Mouse (Mus musculus) heart, embryonic 15.5 days (tissue): Measurements from ENCODE around the gene Kti12. TPM values are rescaled to one million over a fixed set of nuclear protein-coding genes. Genes with fewer than 3 reads are reported as not detected.

ENCODE experiments used
- ATAC-seq: fragments of 200-750 bp; cut with Nextera tagmentation; replicated peaks from 2 replicates; pipeline ENCODE4 v1.8.0; 2017; ENCODE audit warnings: low read depth, moderate TSS enrichment; ENCODE audit not compliant: insufficient number of reproducible peaks, insufficient read depth, low FRiP score
- H3K27ac ChIP-seq: fragments of 300-500 bp; sonication (generic); 2 replicates; pipeline ENCODE4 v1.5.1; 2015; ENCODE audit warnings: mild to moderate bottlenecking, inconsistent platforms
- H3K27me3 ChIP-seq: fragments of 300-500 bp; sonication (generic); 2 replicates; pipeline ENCODE4 v1.6.1; 2015; ENCODE audit warnings: inconsistent platforms
- H3K36me3 ChIP-seq: fragments of 300-500 bp; sonication (generic); 2 replicates; pipeline ENCODE4 v1.6.1; 2015; ENCODE audit warnings: mild to moderate bottlenecking, inconsistent platforms
- H3K4me1 ChIP-seq: fragments of 300-500 bp; sonication (generic); replicated peaks from 2 replicates; pipeline ENCODE4 v1.6.1; 2015; ENCODE audit warnings: inconsistent platforms
- H3K4me2 ChIP-seq: fragments of 300-500 bp; sonication (generic); 2 replicates; pipeline ENCODE4 v1.6.1; 2015; ENCODE audit warnings: inconsistent platforms, mild to moderate bottlenecking, moderate library complexity
- H3K4me3 ChIP-seq: fragments of 300-500 bp; sonication (generic); 2 replicates; pipeline ENCODE4 v1.5.1; 2015; ENCODE audit warnings: mild to moderate bottlenecking, inconsistent platforms
- H3K9ac ChIP-seq: fragments of 300-500 bp; sonication (generic); 2 replicates; pipeline ENCODE4 v1.6.1; 2015; ENCODE audit warnings: mild to moderate bottlenecking, inconsistent platforms
- H3K9me3 ChIP-seq: fragments of 300-500 bp; sonication (generic); replicated peaks from 2 replicates; pipeline ENCODE4 v1.6.1; 2016; ENCODE audit warnings: inconsistent platforms
- WGBS: fragments of 180-500 bp; shearing (Covaris S2); methylation state at CpG from one replicate; pipeline ENCODE4 v1.1.7; 2015; ENCODE audit warnings: mixed read lengths; 5-methylcytosine and 5-hydroxymethylcytosine counted together
- polyA plus RNA-seq: library from polyadenylated mRNA; unstranded; fragments of >200 nt; fragmentation: Nextera tagmentation; extraction: Ambion mirVana; gene quantifications from 2 replicates; pipeline ENCODE4 v1.2.1, GENCODE M21; 2015

Kti12 gene
- polyA plus RNA-seq = 21.3 and 28.2 TPM in 2 replicates

GRCm38 (mm10) chr4:108847715-108848504 is at the start of gene Kti12:
TSS of gene Kti12 (plus strand) at chr4:108847785.
- under 1% methylated on average over 77 of the region's 77 CpGs for WGBS
- Histone ChIP-seq H3K4me3 (peak within 1 kb of the TSS; percentile 88), H3K9ac (peak within 1 kb of the TSS; percentile 82), H3K27ac (peak within 1 kb of the TSS; percentile 88), H3K9me3 (no peaks in the 10 kb centered on the region), H3K27me3 (no peaks in the 10 kb centered on the region), H3K4me2 (peak within 1 kb of the TSS; percentile 93), H3K4me1 (peaks cover 18% of the 10 kb centered on the region), H3K36me3 (0 out of 2 replicates have a peak, but pooled peaks cover 4% of the 10 kb centered on the region)
- peak; percentile 80 for ATAC-seq

DNA sequence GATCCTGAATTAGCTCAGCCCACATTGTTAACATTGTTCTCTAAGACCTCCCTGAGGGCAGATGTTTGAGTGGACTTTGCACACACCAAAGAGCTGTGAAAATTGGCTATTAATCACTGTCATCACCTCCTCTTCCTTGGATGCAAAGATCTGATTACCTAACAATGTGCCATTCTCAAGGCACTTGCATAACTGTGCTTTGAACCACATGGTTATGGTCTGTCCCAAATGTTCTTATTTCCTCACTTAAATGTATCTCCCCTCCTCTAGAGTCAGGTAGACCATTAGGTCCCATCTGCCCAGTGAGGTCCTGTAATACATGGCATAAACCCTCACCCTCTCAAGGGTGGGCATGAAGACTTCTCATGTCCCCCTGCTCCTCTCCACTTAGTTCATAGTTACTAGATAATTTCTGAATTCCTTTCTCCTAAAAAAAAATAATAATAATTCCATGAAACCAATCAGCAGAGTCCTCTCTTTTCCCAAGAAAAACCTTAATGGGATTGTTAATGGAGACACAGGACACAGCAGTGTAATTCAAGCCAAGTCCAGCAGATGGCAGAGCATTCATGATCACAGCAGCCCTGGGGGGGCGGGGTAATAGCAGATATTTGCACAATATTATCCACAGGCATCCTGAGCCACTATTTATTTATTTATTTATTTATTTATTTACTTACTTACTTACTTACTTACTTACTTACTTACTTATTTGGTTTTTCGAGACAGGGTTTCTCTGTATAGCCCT is 49.3 kb upstream of the Kti12 start:
- Histone ChIP-seq H3K4me3 (no peak overlapping the region), H3K4me1 (peaks cover 11% of the 10 kb centered on the region), H3K9me3 (no peaks in the 10 kb centered on the region), H3K9ac (no peak overlapping the region), H3K4me2 (no peak overlapping the region), H3K27ac (no peak overlapping the region), H3K36me3 (no peaks in the 10 kb centered on the region), H3K27me3 (no peaks in the 10 kb centered on the region)
- 50% methylated on average over 2 of the region's 2 CpGs for WGBS
- ATAC-seq = no peak

- Histone ChIP-seq H3K4me2 (no peak overlapping the region), H3K4me3 (no peak overlapping the region), H3K27me3 (no peaks in the 10 kb centered on the region), H3K9me3 (no peaks in the 10 kb centered on the region), H3K4me1 (0 out of 2 replicates have a peak, but pooled peaks cover 2% of the 10 kb centered on the region), H3K9ac (no peak overlapping the region), H3K27ac (no peak overlapping the region), H3K36me3 (no peaks in the 10 kb centered on the region)
- ATAC-seq = no peak
- 85% methylated on average over 2 of the region's 2 CpGs for WGBS
These were observed 44.0 kb upstream of the Kti12 start for GRCm38 (mm10) chr4:108803535-108803934.

GRCm38 (mm10) chr4:108811142-108811541 is 36.4 kb upstream of the Kti12 start:
- Histone ChIP-seq H3K36me3 (peaks cover 9% of the 10 kb centered on the region; the same call in 1 of the 2 replicates), H3K9me3 (no peaks in the 10 kb centered on the region), H3K4me3 (no peak overlapping the region), H3K27ac (no peak overlapping the region), H3K4me2 (no peak overlapping the region), H3K4me1 (no peaks in the 10 kb centered on the region), H3K27me3 (no peaks in the 10 kb centered on the region), H3K9ac (no peak overlapping the region)
- ATAC-seq = no peak
- WGBS = 62% methylated on average over 4 of the region's 4 CpGs

- H3K4me3 ChIP-seq = no peak overlapping the region
- 76% methylated on average over 6 of the region's 6 CpGs for WGBS
- H3K9ac ChIP-seq = no peak overlapping the region
- no peak overlapping the region for H3K4me2 ChIP-seq
- no peaks in the 10 kb centered on the region for H3K9me3 ChIP-seq
- no peak for ATAC-seq
- no peaks in the 10 kb centered on the region for H3K27me3 ChIP-seq
- H3K4me1 ChIP-seq = no peaks in the 10 kb centered on the region
- H3K36me3 ChIP-seq = peaks cover 9% of the 10 kb centered on the region; the same call in 1 of the 2 replicates
- no peak overlapping the region for H3K27ac ChIP-seq
These were observed 36.0 kb upstream of the Kti12 start for GRCm38 (mm10) chr4:108811550-108811949.

DNA sequence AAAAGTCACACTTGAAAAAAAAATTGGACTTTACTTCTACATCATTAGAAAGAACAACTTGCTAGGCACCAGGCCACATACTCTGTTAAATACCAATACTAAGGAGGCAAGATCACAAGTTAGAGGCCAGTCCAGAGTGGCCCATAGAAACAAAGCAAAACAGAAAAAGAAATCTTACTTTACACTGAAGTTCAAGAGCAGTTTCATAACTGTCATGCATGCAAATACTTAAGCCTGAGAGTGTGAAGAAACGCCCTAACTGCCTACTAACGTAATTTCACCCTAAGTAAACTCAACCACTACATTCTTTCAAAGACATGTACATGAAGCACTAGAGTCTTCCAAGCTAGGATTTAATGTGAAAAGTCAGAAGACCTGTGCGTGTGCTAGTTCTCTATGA is 21.9 kb upstream of the Kti12 start:
- H3K4me2 ChIP-seq = no peak overlapping the region
- 90% methylated on average over 3 of the region's 3 CpGs for WGBS
- no peaks in the 10 kb centered on the region for H3K4me1 ChIP-seq
- no peaks in the 10 kb centered on the region for H3K9me3 ChIP-seq
- no peaks in the 10 kb centered on the region for H3K27me3 ChIP-seq
- ATAC-seq = no peak
- H3K27ac ChIP-seq = no peak overlapping the region
- peaks cover 59% of the 10 kb centered on the region for H3K36me3 ChIP-seq
- H3K4me3 ChIP-seq = no peak overlapping the region
- no peak overlapping the region for H3K9ac ChIP-seq

- no peaks in the 10 kb centered on the region for H3K9me3 ChIP-seq
- H3K27ac ChIP-seq = no peak overlapping the region
- WGBS = 80% methylated on average over 1 of the region's 1 CpGs
- no peaks in the 10 kb centered on the region for H3K27me3 ChIP-seq
- no peaks in the 10 kb centered on the region for H3K4me1 ChIP-seq
- ATAC-seq = no peak
- H3K36me3 ChIP-seq = peaks cover 58% of the 10 kb centered on the region
- H3K4me2 ChIP-seq = no peak overlapping the region
- no peak overlapping the region for H3K9ac ChIP-seq
- no peak overlapping the region for H3K4me3 ChIP-seq
These were observed 21.5 kb upstream of the Kti12 start for GRCm38 (mm10) chr4:108826096-108826495.

DNA sequence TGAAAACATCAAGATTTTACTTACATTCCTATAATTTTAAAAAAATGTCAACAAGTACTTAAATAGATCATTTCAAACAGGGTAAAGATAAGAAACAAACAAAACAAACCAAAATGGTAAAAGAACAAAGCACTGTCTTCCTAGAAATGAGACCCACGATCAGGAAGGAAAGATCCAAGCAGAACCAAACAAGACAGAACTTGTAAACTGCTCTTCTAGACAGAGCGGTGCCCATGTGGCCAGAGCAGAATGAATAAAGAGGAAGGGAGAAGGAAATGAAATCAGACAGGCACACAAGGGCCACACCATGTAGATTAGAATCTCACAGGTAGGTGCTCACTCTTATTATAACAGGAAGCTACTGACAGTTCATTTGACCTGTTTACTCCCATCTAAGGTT is 20.9 kb upstream of the Kti12 start:
- no peak for ATAC-seq
- H3K4me1 ChIP-seq = 0 out of 2 replicates have a peak, but pooled peaks cover 2% of the 10 kb centered on the region
- H3K4me2 ChIP-seq = no peak overlapping the region
- H3K9ac ChIP-seq = no peak overlapping the region
- H3K27ac ChIP-seq = no peak overlapping the region
- 71% methylated on average over 2 of the region's 2 CpGs for WGBS
- no peaks in the 10 kb centered on the region for H3K27me3 ChIP-seq
- no peak overlapping the region for H3K4me3 ChIP-seq
- peaks cover 56% of the 10 kb centered on the region for H3K36me3 ChIP-seq
- H3K9me3 ChIP-seq = no peaks in the 10 kb centered on the region

DNA sequence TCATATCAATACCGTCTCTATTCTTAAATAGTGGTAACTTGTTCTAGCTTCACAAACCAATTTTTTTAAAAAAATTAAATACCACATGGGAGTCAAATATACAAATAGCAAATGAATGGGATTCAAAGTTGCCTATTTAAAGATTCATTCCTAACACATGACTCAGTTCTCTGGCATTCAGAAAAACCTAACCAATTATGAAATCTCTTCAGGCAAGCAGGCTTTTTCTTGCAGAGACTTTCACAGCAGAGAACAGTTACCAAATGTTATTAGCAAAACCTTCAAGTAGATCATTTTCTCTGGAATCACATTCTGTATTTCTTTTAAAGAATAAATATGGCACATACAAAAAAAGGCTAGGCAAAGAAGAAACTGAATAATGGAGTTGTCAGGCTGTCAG is 16.9 kb upstream of the Kti12 start:
- peaks cover 13% of the 10 kb centered on the region for H3K4me1 ChIP-seq
- WGBS = 84% methylated on average over 1 of the region's 1 CpGs
- H3K27ac ChIP-seq = peak overlapping the region; percentile 100
- no peak overlapping the region for H3K9ac ChIP-seq
- no peak for ATAC-seq
- peak overlapping the region; percentile 61 for H3K4me2 ChIP-seq
- H3K27me3 ChIP-seq = no peaks in the 10 kb centered on the region
- no peak overlapping the region for H3K4me3 ChIP-seq
- peaks cover 26% of the 10 kb centered on the region for H3K36me3 ChIP-seq
- no peaks in the 10 kb centered on the region for H3K9me3 ChIP-seq

DNA sequence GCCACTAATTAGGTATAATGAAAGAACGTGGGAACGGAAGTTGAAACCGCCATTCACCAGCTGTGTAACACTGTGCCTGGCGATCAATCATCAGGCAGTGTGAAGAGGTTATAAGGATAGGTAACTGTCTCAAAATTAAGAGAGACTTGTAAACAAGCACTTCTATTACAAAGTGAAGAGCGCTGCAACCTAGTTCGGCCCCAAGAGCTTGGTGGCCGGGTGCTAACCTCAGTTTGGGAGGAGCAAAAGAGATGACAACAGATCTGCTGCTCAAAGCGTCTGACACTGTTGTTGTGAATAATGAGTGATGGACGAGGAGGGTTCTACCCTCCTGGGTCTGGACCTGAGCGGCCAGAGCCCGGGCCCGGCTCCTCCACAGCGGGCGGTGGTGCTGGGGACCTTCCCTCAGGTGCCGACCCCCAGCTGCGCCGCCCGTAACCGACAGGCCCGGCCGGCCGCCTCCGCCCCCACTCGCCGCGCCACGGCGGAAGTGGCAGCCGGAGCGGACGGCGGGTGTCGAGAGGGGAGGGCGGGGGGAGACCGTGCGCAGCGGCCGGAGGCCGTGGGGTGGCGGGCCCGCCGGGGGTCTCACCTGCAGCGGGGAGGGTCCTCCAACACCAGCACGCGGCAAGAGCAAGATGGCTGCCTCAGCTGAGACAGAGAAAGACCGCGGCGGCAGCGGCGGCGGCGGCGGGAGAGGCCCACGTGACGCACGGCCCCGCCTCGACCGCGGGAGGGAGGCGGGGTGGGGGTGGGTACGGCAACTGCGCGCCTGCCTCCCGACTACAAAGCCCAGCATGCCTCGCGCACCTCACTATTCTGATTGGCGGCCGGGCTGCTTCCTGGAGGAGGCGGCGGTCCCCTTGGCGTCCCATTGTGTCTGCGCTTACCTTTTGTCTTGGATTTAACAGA is 14.4 kb upstream of the Kti12 start, which contains the start of gene Btf3l4:
Gene Btf3l4 (minus strand): TSS at position 699 of the 912 bp plus-strand sequence.
- no peaks in the 10 kb centered on the region for H3K27me3 ChIP-seq
- peak; percentile 92 for ATAC-seq
- WGBS = under 1% methylated on average over 62 of the region's 73 CpGs
- H3K36me3 ChIP-seq = peaks cover 12% of the 10 kb centered on the region; the same call in 1 of the 2 replicates
- H3K9me3 ChIP-seq = no peaks in the 10 kb centered on the region
- H3K4me2 ChIP-seq = peak within 1 kb of the TSS; percentile 83
- peak within 1 kb of the TSS; percentile 82 for H3K4me3 ChIP-seq
- H3K9ac ChIP-seq = peak within 1 kb of the TSS; percentile 92
- H3K4me1 ChIP-seq = peaks cover 35% of the 10 kb centered on the region
- peak within 1 kb of the TSS; percentile 100 for H3K27ac ChIP-seq

DNA sequence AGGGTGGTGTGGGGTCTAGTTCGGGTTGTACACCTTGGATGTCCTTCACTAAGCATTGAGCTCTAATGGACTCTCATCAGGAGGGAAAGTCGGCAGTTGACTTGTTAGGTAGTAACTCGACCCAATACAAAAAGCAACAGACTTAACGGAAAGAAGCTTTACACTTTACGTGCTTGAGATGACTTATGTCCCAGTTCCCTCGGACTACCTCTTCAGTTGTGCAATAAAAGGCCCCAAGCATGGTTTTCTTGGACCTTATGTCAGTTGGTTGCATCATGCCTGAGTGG is 13.8 kb upstream of the Kti12 start:
- Histone ChIP-seq H3K27me3 (no peaks in the 10 kb centered on the region), H3K4me2 (peak overlapping the region; percentile 83), H3K9ac (peak overlapping the region; percentile 92), H3K36me3 (peaks cover 10% of the 10 kb centered on the region; the same call in 1 of the 2 replicates), H3K4me3 (peak overlapping the region; percentile 82), H3K4me1 (peaks cover 41% of the 10 kb centered on the region), H3K9me3 (no peaks in the 10 kb centered on the region), H3K27ac (peak overlapping the region; percentile 100)
- no peak for ATAC-seq
- under 1% methylated on average over 6 of the region's 6 CpGs for WGBS
